Mouse (Mus musculus): Measurements from ENCODE around the gene Clec4e. TPM values are rescaled to one million over a fixed set of nuclear protein-coding genes. Genes with fewer than 3 reads are reported as not detected.
A peak's percentile ranks its signal among the peaks of the same experiment; 100 is the strongest.
"Not testable (repeated sequence)": the region's sequence is repeated elsewhere in the genome, so short reads cannot be mapped to it uniquely, and the experiment has no call there.

Clec4e gene
- 0.10 and 0.25 TPM in 2 replicates for polyA plus RNA-seq (2015; fragmentation: Nextera tagmentation; extraction: Ambion mirVana)

DNA sequence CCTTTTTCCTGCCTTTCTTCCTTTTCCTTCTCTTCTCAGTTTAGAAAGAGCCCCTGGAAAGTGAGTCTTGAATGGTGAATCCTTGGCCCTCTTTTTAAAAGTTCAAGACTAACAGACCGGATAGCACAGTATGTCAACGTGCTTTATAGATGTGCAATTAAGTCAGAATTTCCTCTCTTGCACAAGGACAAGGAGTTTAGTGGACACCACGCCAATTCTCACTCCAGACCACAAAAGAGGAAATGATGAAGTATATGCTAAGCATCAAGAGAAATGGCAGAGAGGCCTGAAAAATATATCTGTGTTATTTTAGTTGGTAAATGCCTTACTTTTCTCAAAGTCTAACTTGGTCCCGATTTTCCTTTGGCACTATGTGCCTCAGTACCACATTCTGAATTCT lies at the start of gene Clec4e:
TSS of gene Clec4e (minus strand) at position 118 of the 400 bp plus-strand sequence.
- no peak within 1 kb of the TSS for H3K4me3 ChIP-seq (replicated peaks; ENCODE audit: low read length)
- 75% methylated on average over 4 of the region's 4 CpGs for WGBS

DNA sequence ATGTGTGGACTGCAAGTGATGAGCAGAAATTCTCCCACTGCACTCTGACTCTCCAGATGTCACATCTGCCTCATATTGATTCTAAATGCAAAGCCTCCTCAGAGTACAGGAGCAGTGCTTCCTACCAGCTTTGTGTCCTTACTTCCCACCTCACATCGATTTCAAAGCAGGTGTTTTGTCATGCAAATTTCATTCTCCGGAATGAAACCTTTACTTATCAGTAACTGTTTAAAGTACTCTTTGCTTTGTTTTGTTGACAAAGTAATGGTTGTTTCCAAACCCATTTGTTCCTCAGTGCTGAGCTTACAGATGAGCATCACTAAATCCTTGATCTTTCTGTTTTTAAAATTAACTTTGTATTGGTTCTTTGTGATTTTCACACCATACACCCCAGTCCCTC lies 42.8 kb upstream of the Clec4e start:
- WGBS, result 34% methylated on average over 2 of the region's 2 CpGs
- no peaks in the 10 kb centered on the region for H3K4me1 ChIP-seq (ENCODE audit: control insufficient read depth, insufficient read depth, low read length)
- no peak overlapping the region for H3K4me2 ChIP-seq (ENCODE audit: low read depth, low read length)
- no peak overlapping the region for H3K4me3 ChIP-seq (replicated peaks; ENCODE audit: low read length)
- H3K9ac ChIP-seq (ENCODE audit: low read length), result no peak overlapping the region
- no peak for ATAC-seq (ENCODE audit: insufficient read depth, low FRiP score)
- H3K9me3 ChIP-seq (replicated peaks; ENCODE audit: control insufficient read depth, low read length), result no peaks in the 10 kb centered on the region
- no peaks in the 10 kb centered on the region for H3K36me3 ChIP-seq (ENCODE audit: control insufficient read depth, insufficient read depth, low read length)
- H3K27me3 ChIP-seq (ENCODE audit: control insufficient read depth, insufficient read depth, low read length), result no peaks in the 10 kb centered on the region
- H3K27ac ChIP-seq (ENCODE audit: low read length), result no peak overlapping the region

More for the DNA sequence above, at the start of gene Clec4e:
- Histone ChIP-seq H3K27ac (ENCODE audit: low read length) (no peak within 1 kb of the TSS), H3K36me3 (ENCODE audit: control insufficient read depth, insufficient read depth, low read length) (no peaks in the 10 kb centered on the region), H3K9me3 (replicated peaks; ENCODE audit: control insufficient read depth, low read length) (no peaks in the 10 kb centered on the region), H3K27me3 (ENCODE audit: control insufficient read depth, insufficient read depth, low read length) (no peaks in the 10 kb centered on the region), H3K4me2 (ENCODE audit: low read depth, low read length) (no peak within 1 kb of the TSS), H3K9ac (ENCODE audit: low read length) (no peak within 1 kb of the TSS), H3K4me1 (ENCODE audit: control insufficient read depth, insufficient read depth, low read length) (no peaks in the 10 kb centered on the region)
- no peak for ATAC-seq (ENCODE audit: insufficient read depth, low FRiP score)

DNA sequence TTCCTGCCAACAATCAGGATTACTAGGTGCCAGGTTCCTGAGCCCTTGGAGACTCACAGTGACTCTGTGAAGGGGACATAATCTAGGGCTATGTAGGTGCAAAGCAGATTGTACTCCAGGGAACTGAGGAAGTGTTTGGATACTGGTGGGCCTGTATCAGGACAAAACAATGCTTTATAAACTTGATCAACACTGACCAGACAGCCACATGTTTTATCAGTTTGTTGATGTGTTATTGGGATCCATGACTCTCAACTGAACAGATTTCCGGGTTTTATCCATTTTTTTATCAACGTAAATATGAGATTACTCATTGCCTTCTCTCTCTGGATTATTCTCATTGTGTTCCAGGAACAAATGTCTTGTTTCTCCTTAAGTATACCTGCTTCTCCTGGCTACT lies 18.4 kb upstream of the Clec4e start, which contains the start of gene Vmn2r19:
TSS of gene Vmn2r19 (plus strand) at position 301 of the 400 bp plus-strand sequence.
- H3K4me1 ChIP-seq (ENCODE audit: control insufficient read depth, insufficient read depth, low read length), result no peaks in the 10 kb centered on the region
- H3K9ac ChIP-seq (ENCODE audit: low read length), result no peak within 1 kb of the TSS
- no peaks in the 10 kb centered on the region for H3K9me3 ChIP-seq (replicated peaks; ENCODE audit: control insufficient read depth, low read length)
- no peak within 1 kb of the TSS for H3K27ac ChIP-seq (ENCODE audit: low read length)
- 70% methylated on average over 2 of the region's 2 CpGs for WGBS
- ATAC-seq (ENCODE audit: insufficient read depth, low FRiP score), result no peak
- H3K4me2 ChIP-seq (ENCODE audit: low read depth, low read length), result no peak within 1 kb of the TSS
- H3K4me3 ChIP-seq (replicated peaks; ENCODE audit: low read length), result no peak within 1 kb of the TSS
- no peaks in the 10 kb centered on the region for H3K27me3 ChIP-seq (ENCODE audit: control insufficient read depth, insufficient read depth, low read length)
- H3K36me3 ChIP-seq (ENCODE audit: control insufficient read depth, insufficient read depth, low read length), result no peaks in the 10 kb centered on the region

DNA sequence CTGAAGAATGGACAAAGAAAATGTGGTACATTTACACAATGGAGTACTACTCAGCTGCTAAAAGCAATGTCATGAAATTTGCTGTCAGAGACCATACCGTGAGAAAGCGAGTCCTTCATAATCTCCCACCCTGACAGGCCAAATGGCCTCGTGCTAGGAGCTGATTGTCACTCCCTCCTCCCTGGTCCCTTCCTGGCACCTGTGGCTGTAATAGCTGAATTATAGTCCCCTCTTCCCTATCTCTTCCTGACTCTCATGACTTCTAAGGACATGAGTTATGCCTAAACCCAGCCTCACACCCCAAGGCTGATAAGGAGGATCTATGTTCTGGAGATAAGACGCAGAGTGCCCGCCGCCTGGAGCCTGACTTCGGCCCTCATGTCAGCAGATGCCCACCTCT lies 16.6 kb upstream of the Clec4e start:
- 82% methylated on average over 7 of the region's 7 CpGs for WGBS
- H3K4me1 ChIP-seq (ENCODE audit: control insufficient read depth, insufficient read depth, low read length); H3K27ac ChIP-seq (ENCODE audit: low read length): not testable (repeated sequence)

DNA sequence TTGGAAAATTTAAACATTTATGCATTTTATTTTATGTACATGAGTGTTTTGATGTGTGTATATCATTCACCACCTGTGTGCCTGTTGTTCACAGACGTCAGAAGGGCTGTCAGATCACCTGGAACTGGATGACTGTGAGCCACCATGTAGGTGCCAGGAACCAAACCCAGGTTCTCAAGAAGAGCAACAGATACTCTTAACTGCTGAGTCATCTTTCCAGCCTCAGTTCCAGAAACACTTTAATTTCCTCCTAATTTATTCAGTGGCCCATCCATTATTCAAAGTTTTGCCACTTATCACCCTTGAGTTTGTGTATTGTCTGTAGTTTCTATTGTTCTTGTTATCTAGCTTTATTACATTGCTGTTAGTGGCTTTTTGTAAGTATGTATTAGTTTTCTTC lies 7.0 kb upstream of the Clec4e start:
- no peak for ATAC-seq (ENCODE audit: insufficient read depth, low FRiP score)
- Histone ChIP-seq H3K4me1 (ENCODE audit: control insufficient read depth, insufficient read depth, low read length) (no peaks in the 10 kb centered on the region), H3K4me2 (ENCODE audit: low read depth, low read length) (no peak overlapping the region), H3K9ac (ENCODE audit: low read length) (no peak overlapping the region), H3K36me3 (ENCODE audit: control insufficient read depth, insufficient read depth, low read length) (no peaks in the 10 kb centered on the region), H3K4me3 (replicated peaks; ENCODE audit: low read length) (no peak overlapping the region), H3K27me3 (ENCODE audit: control insufficient read depth, insufficient read depth, low read length) (no peaks in the 10 kb centered on the region), H3K9me3 (replicated peaks; ENCODE audit: control insufficient read depth, low read length) (no peaks in the 10 kb centered on the region), H3K27ac (ENCODE audit: low read length) (no peak overlapping the region)
- WGBS, result 59% methylated on average over 1 of the region's 1 CpGs

More for the DNA sequence above, 16.6 kb upstream of the Clec4e start:
- not testable (repeated sequence) for ATAC-seq (ENCODE audit: insufficient read depth, low FRiP score); H3K9ac ChIP-seq (ENCODE audit: low read length); H3K4me3 ChIP-seq (replicated peaks; ENCODE audit: low read length); H3K4me2 ChIP-seq (ENCODE audit: low read depth, low read length); H3K9me3 ChIP-seq (replicated peaks; ENCODE audit: control insufficient read depth, low read length); H3K27me3 ChIP-seq (ENCODE audit: control insufficient read depth, insufficient read depth, low read length); H3K36me3 ChIP-seq (ENCODE audit: control insufficient read depth, insufficient read depth, low read length)

DNA sequence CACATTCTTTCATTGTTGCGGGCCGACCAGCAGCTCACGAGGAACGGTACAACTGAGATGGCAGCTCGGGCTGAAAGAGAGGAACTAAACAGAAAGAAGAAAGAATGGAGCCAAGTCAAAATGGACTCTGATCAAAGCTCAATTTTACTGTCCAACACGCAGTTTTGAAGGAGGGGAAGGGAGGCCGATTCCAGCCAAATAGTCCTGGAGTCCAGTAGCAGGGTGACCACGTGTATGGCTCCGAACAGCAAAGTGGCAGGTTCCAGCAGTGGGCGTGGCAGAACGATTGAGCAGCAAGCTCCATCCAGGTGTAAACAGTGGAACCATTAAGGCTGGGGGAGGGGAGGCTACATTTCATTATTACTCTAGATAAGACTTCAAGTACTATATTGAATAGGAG lies 3.8 kb upstream of the Clec4e start:
- 78% methylated on average over 11 of the region's 11 CpGs for WGBS

DNA sequence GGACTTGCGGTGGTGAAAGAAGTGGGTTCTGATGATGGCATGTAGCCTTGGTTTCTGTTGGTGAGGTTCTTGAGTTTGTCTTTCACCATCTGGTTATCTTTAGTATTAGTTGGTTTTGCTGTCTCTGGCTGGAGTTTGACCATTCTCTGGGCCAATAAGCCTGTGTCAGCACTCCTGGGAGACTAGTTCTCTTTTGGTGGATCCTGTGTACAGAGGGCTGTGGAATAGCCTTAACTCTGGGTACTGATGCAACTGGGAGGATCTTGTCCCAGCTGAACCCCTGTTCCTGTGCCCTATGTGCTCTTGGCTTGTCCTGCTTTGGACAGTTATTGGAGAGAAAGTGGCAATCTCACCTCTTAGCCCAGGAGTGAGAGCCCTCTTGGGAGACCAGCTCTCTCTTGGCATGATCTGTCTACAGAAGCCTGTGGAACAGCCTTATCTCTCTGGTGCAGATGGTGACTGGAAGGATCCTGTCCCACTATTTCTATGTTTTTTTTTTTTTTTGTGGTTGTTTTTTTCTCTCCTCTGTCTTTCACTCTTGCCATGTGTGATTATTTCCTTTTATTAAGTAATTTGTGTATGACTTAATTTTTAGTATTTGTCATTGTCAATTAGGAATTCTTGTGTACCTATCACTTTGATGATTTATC lies 3.2 kb upstream of the Clec4e start:
- ATAC-seq (ENCODE audit: insufficient read depth, low FRiP score), result peak; percentile 73

More for the DNA sequence above, 3.8 kb upstream of the Clec4e start:
- H3K27me3 ChIP-seq (ENCODE audit: control insufficient read depth, insufficient read depth, low read length); H3K4me1 ChIP-seq (ENCODE audit: control insufficient read depth, insufficient read depth, low read length); H3K4me3 ChIP-seq (replicated peaks; ENCODE audit: low read length); H3K9ac ChIP-seq (ENCODE audit: low read length); ATAC-seq (ENCODE audit: insufficient read depth, low FRiP score); H3K4me2 ChIP-seq (ENCODE audit: low read depth, low read length); H3K27ac ChIP-seq (ENCODE audit: low read length); H3K36me3 ChIP-seq (ENCODE audit: control insufficient read depth, insufficient read depth, low read length); H3K9me3 ChIP-seq (replicated peaks; ENCODE audit: control insufficient read depth, low read length): not testable (repeated sequence)

DNA sequence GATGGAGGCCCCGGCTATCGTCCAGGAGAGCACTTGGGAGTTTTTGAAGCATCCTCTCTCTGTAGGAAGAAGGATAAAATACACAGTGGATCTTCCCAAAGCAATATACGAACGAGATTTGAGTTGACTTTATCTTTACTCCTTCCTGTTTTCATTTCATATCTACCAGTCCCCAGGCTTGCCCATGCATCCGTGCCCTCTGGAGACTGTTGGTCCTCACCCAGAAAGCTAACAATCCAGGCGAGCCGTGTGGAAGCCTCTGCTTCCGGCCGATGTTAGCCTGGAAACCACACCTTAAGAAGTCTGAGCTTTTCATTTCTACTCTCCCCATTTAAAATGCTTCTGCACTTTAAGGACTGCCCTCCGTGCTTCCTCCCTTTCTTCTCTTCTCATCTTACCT lies 739 bp downstream of the Clec4e start:
- H3K27ac ChIP-seq (ENCODE audit: low read length), result no peak overlapping the region
- no peaks in the 10 kb centered on the region for H3K9me3 ChIP-seq (replicated peaks; ENCODE audit: control insufficient read depth, low read length)
- 66% methylated on average over 10 of the region's 10 CpGs for WGBS
- no peaks in the 10 kb centered on the region for H3K4me1 ChIP-seq (ENCODE audit: control insufficient read depth, insufficient read depth, low read length)
- ATAC-seq (ENCODE audit: insufficient read depth, low FRiP score), result no peak
- H3K4me3 ChIP-seq (replicated peaks; ENCODE audit: low read length), result no peak overlapping the region
- no peak overlapping the region for H3K9ac ChIP-seq (ENCODE audit: low read length)
- H3K36me3 ChIP-seq (ENCODE audit: control insufficient read depth, insufficient read depth, low read length), result no peaks in the 10 kb centered on the region
- no peak overlapping the region for H3K4me2 ChIP-seq (ENCODE audit: low read depth, low read length)
- H3K27me3 ChIP-seq (ENCODE audit: control insufficient read depth, insufficient read depth, low read length), result no peaks in the 10 kb centered on the region

More for the DNA sequence above, 3.2 kb upstream of the Clec4e start:
- Histone ChIP-seq H3K36me3 (ENCODE audit: control insufficient read depth, insufficient read depth, low read length) (no peaks in the 10 kb centered on the region), H3K4me3 (replicated peaks; ENCODE audit: low read length) (no peak overlapping the region), H3K4me2 (ENCODE audit: low read depth, low read length) (no peak overlapping the region), H3K27me3 (ENCODE audit: control insufficient read depth, insufficient read depth, low read length) (no peaks in the 10 kb centered on the region), H3K9me3 (replicated peaks; ENCODE audit: control insufficient read depth, low read length) (no peaks in the 10 kb centered on the region), H3K4me1 (ENCODE audit: control insufficient read depth, insufficient read depth, low read length) (no peaks in the 10 kb centered on the region), H3K9ac (ENCODE audit: low read length) (no peak overlapping the region), H3K27ac (ENCODE audit: low read length) (no peak overlapping the region)
- WGBS, result 93% methylated on average over 1 of the region's 1 CpGs

DNA sequence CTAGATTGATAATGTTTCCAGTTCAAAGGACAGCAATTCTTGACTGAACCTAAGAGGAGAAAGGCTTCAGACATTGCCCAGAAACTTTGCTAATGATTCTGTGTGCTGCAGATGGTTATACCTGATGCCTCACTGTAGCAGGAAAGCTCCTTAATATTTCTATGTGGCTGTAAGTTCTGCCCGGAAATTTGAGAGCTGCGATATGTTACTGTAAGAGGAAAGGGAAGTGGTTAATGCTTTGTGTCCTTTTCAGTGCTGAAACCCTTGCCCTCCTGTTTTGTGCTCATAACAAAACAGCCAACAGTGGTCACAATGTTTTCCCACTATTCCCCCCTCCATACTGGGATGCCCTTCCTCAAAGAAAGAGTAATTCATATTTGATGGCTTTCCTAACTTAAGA lies 3.4 kb downstream of the Clec4e start:
- ATAC-seq (ENCODE audit: insufficient read depth, low FRiP score), result no peak
- H3K4me3 ChIP-seq (replicated peaks; ENCODE audit: low read length), result no peak overlapping the region
- H3K36me3 ChIP-seq (ENCODE audit: control insufficient read depth, insufficient read depth, low read length), result no peaks in the 10 kb centered on the region
- no peak overlapping the region for H3K9ac ChIP-seq (ENCODE audit: low read length)
- H3K27me3 ChIP-seq (ENCODE audit: control insufficient read depth, insufficient read depth, low read length), result no peaks in the 10 kb centered on the region
- no peak overlapping the region for H3K4me2 ChIP-seq (ENCODE audit: low read depth, low read length)
- WGBS, result 79% methylated on average over 2 of the region's 2 CpGs
- H3K9me3 ChIP-seq (replicated peaks; ENCODE audit: control insufficient read depth, low read length), result no peaks in the 10 kb centered on the region
- no peak overlapping the region for H3K27ac ChIP-seq (ENCODE audit: low read length)
- no peaks in the 10 kb centered on the region for H3K4me1 ChIP-seq (ENCODE audit: control insufficient read depth, insufficient read depth, low read length)
